Mouse (Mus musculus) brain, embryonic 14.5 days (tissue): ENCODE results near the gene Znrf2.

Experiments
- CTCF ChIP-seq: fragments of 200-500 bp; IDR thresholded peaks from 2 replicates; pipeline ENCODE4 v1.5.1; 2012; ENCODE audit warnings: inconsistent platforms, mild to moderate bottlenecking, moderate library complexity, borderline replicate concordance; ENCODE audit not compliant: insufficient read depth, insufficient read length; ENCODE audit errors: extremely low read depth
- POLR2A ChIP-seq: fragments of 200-500 bp; IDR thresholded peaks from 2 replicates; pipeline ENCODE4 v1.6.1; 2012; ENCODE audit warnings: mild to moderate bottlenecking, inconsistent platforms, borderline replicate concordance; ENCODE audit not compliant: poor library complexity, insufficient read depth, insufficient read length, severe bottlenecking; ENCODE audit errors: extremely low read depth

GRCm38 (mm10) chr6:54771171-54771570 is 45.5 kb upstream of the Znrf2 start:
- TF ChIP-seq CTCF = no peak
- no peak for TF ChIP-seq POLR2A
